Mouse (Mus musculus) NIH3T3 (cell line): ENCODE data around the gene Ebf4.

ENCODE experiments used
- DNase-seq: peaks from one replicate; pipeline ENCODE4 v3.0.0-alpha.2; 2012; ENCODE audit warnings: low read depth

Gene Ebf4

DNA sequence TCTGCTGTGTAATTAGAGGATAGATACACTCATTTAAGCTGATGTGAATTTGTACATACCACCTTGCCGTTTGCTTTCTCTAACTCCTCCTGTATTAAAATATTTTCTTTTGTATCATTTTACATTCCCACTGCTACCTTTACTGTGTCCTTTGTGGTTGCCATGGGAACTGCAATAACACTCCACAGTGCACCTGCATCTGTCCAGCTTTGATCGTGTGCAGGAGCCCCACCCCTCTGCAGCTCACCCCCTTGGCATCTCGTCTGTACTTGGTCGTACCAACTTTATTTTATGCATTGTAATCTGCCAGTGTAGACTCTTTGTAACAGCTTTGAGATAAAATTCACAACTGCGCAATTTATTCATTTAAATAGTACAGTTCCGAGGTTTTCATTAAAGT lies 88.9 kb downstream of the Ebf4 start:
- no peak for DNase-seq

DNA sequence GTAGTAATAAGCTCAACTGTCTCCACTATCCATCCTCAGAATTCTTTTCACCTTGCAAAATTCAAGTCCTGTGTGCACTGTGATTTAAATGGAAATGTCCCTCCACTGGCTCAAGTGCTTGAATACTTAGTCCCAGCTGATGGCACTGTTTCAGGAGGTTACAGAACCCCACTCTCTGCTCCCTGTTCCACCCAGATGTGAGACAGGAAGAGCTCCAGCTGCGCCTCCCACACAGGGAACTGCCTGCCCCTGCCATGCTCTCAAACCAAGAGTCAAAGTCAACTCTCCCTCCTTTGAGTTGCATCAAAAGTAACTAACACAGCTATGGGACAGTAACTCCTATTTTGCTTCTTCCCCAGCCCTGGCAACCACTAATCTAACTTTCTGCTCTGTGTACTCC lies 91.2 kb downstream of the Ebf4 start:
- DNase-seq: no peak

DNA sequence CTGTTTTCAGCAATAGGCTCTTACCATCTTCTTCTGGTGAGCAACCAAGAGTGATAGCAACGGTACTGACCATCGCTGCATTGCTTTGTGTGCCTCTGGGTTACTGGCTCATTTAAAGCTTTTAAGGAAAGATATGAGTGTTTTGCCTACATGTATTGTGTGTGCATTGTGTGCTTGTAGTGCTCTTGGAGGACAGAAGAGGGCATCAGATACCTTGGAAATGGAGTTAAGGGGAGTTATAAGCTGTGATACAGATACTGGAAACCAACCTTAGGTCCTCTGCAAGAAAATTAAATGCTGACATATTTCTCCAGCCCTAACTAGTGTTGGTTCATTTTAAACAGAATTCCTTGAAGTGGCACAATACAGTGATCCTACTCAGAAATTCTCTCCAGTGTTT lies 93.8 kb downstream of the Ebf4 start:
- DNase-seq: peak; percentile 50

DNA sequence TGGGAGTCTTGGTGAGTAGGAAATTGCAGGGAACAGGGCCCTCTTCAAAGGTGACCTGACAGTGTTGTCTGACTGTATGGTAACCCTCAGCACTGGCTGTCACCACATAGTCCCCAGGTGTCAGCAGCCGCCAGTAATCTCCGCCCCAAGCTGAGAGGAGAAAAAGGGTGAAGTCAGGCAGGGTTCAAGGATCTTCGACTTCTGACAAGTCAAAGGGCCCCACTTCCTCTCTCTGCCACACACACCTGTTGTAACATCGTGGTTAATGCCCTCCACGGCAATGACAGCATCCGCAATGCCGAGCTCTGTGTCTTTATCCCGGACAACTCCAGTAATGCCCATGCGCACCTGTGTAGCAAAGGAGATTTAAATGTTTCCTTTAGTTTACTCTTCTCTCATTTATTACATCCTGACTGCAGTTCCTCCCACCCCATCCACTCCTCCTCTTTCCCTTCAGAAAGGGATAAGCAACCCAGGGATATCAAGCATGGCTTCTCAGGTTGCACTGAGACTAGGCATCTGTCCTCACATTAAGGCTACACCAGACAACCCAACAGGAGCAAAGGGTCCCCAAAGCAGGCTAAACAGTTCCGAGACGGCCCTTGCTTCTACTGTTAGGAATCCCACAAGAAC lies 96.1 kb downstream of the Ebf4 start:
- no peak for DNase-seq

DNA sequence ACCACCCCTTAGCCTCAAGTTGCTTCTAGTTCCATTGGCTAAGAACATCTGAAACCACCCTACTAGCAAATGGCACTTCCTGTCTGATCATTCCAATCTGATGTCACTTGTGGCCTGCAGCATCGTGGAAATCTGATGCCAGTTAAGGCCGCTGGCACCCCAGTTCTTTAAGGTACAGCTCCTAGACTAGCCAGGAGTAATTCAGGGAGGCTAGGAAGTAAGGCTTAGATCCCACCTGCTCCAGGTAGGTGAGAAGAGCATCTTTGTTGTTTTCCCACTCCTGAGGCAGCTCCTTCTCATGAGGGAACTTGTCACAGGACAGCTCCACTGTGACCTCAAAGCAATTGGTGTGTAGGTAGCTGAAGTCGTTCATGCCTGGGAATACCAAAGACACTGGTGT lies 97.9 kb downstream of the Ebf4 start:
- no peak for DNase-seq

DNA sequence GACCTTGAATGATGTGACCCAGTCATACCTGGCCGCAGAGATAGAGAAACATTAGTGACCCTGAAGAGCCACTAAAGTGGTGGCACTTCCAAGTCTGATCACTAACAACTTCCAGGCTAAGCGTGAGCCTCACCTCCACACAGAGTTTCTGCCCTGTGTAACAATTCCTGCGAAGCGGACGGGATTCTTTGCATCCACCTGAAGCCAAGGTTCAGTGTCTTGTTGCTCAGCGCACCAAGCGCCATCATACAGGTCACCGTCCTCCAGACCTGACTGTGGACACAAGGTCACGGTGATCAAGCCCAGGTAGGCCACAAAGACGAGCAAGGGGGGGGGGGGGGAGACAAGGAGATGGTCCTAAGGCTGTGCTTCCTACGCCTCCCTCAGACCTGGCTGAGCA lies 100.7 kb downstream of the Ebf4 start:
- no peak for DNase-seq

DNA sequence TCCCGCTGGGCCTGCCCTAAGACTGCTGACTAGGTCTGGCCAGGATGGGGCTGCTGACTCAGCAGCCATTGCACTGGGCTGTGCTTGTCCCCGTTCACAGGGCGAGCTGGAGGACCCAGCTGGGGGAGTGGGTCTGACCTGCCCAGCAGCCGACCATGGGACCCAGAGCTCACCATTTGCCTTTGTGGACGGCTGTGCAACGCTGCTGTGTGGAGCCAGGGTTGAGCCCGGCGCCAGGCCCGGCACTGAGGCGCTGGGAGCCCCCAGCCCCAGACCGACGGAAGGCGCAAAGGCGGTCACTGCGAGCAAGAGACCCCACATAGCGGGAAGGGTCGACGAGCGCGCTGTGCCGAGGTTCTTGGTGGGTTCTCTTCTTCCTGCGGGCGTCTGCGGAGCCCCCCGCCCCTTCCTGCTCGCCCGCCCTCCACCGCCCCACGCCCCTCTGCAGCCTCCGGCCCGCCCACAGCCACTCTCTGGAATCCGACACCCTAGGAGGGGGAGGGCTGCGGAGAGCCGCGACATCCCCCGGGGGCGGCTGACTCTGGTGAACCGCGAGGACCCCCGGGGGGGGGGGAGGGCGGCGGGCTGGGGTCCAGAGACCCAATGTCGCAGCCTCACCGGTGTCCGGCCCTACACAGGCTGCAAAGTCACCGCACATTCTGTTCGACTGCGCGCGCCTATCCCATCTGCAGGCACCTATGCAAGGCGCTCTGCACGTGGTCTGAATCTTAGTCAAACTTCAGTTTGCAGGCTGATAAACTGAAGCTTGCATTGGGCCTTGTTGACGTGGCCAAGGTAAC lies 102.4 kb downstream of the Ebf4 start, which contains the start of gene Cpxm1:
Gene Cpxm1, minus strand, starts transcription at position 389 of the 800 bp plus-strand sequence.
- DNase-seq: peak; percentile 27

DNA sequence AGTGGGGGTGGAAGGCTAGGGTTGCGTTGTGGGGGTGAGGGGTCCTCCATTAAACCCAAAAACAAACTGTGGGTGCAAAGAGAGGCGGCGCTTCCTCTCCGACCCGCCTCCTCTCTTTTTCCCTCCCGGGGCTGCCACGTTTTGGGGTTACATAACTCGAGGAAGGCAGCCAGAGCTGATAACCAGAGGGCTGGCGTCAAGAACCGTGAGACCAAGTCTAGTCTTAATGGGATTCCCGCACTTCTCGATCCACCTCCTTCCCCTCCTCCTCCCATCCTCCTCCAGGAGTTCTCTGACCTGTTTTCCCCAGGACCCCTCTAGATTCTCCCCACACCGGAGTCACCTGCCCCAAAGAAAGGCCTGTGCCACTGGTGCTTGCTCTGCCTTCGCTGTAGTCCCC lies 103.1 kb downstream of the Ebf4 start:
- no peak for DNase-seq

DNA sequence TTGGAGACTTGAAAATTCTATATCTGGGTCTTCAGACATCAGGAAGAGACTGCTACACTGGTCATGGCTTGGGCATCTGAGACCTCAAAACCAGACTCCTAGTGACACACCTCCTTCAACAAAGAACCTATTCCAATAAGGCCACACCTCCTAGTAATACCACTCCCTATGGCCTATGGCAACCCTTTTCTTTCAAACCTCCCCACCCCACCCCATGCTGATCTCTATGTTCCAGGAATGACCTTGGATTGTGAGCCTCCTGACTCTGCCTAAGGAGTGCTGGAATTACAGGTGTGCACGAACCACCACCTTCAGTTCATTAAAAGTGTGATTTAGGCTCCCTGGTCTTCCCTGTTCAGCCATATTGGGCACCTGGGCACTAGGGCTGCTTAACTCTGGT lies 105.1 kb downstream of the Ebf4 start:
- DNase-seq: no peak

DNA sequence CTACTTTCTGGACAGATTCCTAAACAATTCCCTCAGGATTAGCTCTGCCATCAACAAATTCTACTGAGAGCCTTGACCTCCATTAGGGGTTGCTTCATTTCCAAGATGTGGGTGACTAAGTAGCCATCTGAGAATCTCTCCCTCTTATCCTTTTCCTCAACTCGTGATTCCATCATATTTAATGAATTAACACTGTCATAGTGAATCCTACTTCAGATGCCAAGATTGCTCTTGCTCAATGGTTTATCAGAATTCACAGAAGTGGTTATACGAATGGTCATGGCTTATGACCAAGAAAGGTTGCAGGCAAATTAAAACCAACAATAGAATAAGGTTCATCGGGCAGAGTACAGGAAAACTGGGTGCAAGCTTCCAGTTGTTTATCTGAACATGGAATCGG lies 106.9 kb downstream of the Ebf4 start:
- peak; percentile 59 for DNase-seq

DNA sequence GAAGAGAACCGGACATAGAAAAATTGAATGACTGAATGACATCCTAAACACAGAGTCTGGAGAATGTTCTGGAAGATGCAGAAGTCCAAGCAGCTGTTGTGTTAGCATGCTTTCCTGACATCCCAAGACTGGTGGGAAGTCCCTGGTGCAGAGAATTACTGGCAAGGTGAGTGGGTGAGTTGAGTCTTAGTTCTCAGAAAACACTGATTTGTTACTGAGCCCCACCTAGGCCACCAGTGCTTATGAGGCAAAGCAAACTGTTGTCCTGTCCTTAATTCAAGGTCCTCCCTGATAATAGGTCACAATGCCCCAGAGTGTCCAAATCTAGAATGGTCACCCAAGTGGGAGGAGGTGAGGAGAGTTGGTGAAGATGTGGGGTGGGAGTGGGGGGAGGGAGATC lies 110.0 kb downstream of the Ebf4 start, which contains the start of the genes Gm28372 and 1700020A23Rik:
Gene Gm28372, plus strand, starts transcription at position 301 of the 400 bp plus-strand sequence.
Gene 1700020A23Rik, plus strand, starts transcription at position 321 of the 400 bp plus-strand sequence.
- no peak for DNase-seq

DNA sequence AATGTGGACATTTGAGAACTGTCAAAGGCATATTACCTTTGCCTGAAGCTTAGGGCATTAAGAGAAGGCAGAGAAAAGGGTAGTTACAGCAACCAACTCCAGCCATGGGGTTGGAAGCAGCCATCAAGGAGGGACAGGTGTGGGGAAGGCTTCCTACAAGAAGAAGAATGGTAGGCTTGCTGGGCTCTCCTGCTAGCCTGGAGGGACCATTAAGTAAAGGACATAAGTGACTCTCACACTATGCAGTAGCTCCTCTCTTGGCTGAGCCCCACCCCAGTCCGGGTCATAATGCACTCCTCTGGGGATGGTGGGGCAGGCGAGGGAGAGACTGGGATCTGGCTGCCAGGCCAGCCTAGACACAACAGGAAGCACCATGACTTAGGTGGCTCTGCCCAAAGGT lies 111.2 kb downstream of the Ebf4 start, which contains the start of gene Tmem239:
Gene Tmem239, plus strand, starts transcription at position 301 of the 400 bp plus-strand sequence.
- DNase-seq: no peak

DNA sequence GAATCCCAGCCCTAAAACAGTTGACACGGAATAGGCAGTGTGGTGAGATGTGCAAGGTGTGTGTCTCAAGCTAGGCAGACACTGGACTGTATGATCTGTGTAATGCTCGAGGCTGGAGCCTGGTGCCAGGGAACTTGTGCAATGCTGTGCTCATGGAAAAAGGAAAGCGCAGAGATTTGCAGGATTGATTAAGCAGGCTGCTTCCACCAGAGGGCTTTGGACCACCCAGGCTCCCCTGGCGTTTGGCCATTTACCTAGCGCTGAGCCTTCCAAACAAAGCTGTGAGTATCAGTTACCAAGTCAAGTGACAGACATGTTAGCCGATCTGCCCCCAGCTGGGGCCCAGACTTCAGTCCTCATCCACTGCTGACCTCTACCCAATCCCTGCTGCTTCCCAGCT lies 113.2 kb downstream of the Ebf4 start:
- DNase-seq: peak; percentile 75

DNA sequence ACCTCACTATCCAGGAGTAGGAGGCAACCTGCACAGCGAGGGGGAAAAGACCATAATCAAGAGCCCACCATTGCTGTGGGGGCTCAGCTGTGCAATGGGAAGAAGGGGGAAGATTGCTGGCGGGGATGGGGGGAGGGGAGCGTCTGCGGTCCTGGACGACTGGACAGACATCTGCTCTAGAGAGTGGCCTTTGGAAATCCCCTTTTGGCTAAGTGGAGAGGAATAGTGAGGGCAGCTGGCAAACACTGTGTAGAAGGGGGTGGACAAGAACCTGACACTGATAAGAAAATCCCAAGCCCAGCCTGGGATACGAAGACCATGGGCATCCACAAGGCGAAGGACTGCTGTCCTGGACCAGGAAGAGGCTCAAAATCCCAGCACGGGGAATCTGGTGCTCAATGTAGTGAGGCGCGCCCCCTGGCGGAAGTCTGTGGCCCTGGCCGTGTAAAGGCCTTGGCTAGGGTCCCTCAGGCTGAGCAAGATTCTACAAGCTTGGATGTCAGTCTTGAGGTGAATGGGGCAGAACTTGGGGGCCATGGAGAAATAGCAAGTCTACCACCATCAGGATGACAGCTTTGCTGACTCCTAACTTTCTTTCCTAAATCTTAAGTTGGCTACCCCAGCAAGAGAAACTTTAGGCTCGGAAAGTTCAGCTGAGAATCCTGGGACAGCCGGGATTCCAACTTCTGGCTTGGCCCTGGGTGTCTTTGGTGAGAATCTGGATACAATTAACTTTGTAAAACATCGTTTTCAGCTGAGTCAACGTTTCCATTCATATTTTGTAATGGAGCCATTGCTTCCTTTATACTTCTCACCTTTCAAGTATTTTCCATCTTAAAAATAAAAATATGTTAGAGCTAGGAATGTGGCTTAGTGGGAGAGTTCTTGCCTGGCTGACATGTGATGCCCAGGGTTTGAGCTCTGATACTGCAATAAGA lies 116.9 kb downstream of the Ebf4 start:
- peak; percentile 96 for DNase-seq

DNA sequence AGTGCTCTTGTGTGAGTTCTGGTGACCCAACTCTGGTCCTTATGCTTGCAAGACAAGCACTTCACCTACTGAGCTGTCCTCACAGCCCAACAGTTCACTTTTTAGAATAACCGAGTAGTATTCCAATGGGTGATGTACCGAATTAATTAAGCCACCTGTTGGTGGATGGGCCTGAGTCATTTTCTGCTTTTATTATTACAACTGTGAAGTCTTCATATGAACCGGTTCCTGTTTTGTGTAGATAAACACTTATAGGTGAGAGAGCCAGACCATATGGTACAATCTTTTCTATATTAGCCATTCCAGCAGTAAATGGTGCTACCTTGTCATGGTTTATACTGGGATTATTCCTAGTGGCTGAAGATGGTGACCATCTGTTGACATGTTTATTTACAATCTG lies 117.8 kb downstream of the Ebf4 start:
- no peak for DNase-seq

DNA sequence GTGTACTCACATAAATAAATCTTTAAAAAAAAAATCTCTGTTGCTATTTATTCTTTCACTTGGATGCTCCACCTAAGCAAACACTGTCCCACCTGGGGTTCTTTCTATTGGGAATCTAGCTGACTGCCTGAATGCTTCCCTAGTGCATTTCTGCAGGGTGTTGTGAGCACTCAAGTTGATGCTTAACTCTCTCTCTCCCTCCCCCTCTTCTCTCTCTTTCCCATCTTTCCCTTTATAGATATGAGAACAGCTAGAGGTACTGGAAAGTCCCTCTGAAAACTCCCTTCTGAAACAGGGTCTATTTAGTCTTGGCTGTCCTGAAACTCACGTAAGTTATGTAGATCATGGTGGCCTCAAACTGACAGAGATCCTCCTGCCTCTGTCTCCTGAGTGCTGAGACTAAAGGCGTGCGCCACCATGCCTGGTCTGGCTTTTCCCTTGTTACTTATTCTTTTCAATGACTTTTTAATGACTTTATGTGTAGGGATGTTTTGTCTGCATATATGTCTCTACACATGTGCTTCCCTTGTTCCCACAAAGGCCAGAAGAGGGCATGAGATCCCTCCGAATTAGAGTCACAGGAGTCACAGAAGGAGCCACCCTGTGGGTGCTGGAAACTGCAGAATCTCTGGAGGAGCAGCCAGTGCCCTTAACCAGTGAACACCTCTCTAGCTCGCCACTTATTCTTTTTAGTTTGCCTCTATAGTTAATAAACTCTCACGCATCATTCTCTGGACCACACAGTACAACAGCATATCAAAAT lies 119.3 kb downstream of the Ebf4 start:
- DNase-seq: no peak
